Mouse (Mus musculus) limb, embryonic 14.5 days (tissue): ENCODE measurements at regions not wholly inside any gene's neighbourhood (a gene's known extent, or its start where the extent isn't known, plus 50 kb on each side); places are given as distances from the start of the nearest gene placed in this dataset.

Experiments
- ATAC-seq: fragments of 200-750 bp; cut with Nextera tagmentation; 2 replicates; pipeline ENCODE4 v1.8.0; 2017; ENCODE audit warnings: low read depth, moderate number of reproducible peaks, moderate TSS enrichment; ENCODE audit not compliant: low FRiP score
- DNase-seq: peaks from one replicate; pipeline ENCODE4 v3.0.0-alpha.2; 2015; ENCODE audit warnings: low spot score
- H3K27ac ChIP-seq: fragments of 300-500 bp; sonication (generic); replicated peaks from 2 replicates; pipeline ENCODE4 v1.5.1; 2014; ENCODE audit warnings: low read depth, mild to moderate bottlenecking, low read length, moderate library complexity, mixed read lengths
- H3K27me3 ChIP-seq: fragments of 300-500 bp; sonication (generic); 2 replicates; pipeline ENCODE4 v1.6.1; 2014; ENCODE audit warnings: low read length, mixed read lengths; ENCODE audit not compliant: control insufficient read depth, insufficient read depth
- H3K36me3 ChIP-seq: fragments of 300-500 bp; sonication (generic); 2 replicates; pipeline ENCODE4 v1.6.1; 2014; ENCODE audit warnings: mild to moderate bottlenecking, low read length, moderate library complexity, mixed read lengths; ENCODE audit not compliant: control insufficient read depth, insufficient read depth
- H3K4me1 ChIP-seq: fragments of 300-500 bp; sonication (generic); 2 replicates; pipeline ENCODE4 v1.6.1; 2014; ENCODE audit warnings: antibody characterized with exemption, low read length, mixed read lengths; ENCODE audit not compliant: control insufficient read depth, insufficient read depth
- H3K4me2 ChIP-seq: fragments of 300-500 bp; sonication (generic); replicated peaks from 2 replicates; pipeline ENCODE4 v1.6.1; 2014; ENCODE audit warnings: low read depth, mild to moderate bottlenecking, low read length, moderate library complexity; ENCODE audit not compliant: severe bottlenecking
- H3K4me3 ChIP-seq: fragments of 300-500 bp; sonication (generic); replicated peaks from 2 replicates; pipeline ENCODE4 v1.5.1; 2014; ENCODE audit warnings: low read length
- H3K9ac ChIP-seq: fragments of 300-500 bp; sonication (generic); 2 replicates; pipeline ENCODE4 v1.6.1; 2014; ENCODE audit warnings: mild to moderate bottlenecking, low read depth, low read length, moderate library complexity; ENCODE audit not compliant: severe bottlenecking
- H3K9me3 ChIP-seq: fragments of 300-500 bp; sonication (generic); 2 replicates; pipeline ENCODE4 v1.6.1; 2016; ENCODE audit warnings: low read length; ENCODE audit not compliant: control insufficient read depth
- POLR2A ChIP-seq: fragments of 200-500 bp; IDR thresholded peaks from 2 replicates; pipeline ENCODE4 v1.8.0; 2012; ENCODE audit warnings: inconsistent platforms, mild to moderate bottlenecking, moderate library complexity, borderline replicate concordance; ENCODE audit not compliant: insufficient read depth, insufficient read length; ENCODE audit errors: extremely low read depth
- WGBS: fragments of 180-500 bp; shearing (Covaris S2); extraction: QIAGEN DNeasy Blood & Tissue Kit; methylation state at CpG from one replicate; pipeline ENCODE4 v1.1.7; 2014; 5-methylcytosine and 5-hydroxymethylcytosine counted together

DNA sequence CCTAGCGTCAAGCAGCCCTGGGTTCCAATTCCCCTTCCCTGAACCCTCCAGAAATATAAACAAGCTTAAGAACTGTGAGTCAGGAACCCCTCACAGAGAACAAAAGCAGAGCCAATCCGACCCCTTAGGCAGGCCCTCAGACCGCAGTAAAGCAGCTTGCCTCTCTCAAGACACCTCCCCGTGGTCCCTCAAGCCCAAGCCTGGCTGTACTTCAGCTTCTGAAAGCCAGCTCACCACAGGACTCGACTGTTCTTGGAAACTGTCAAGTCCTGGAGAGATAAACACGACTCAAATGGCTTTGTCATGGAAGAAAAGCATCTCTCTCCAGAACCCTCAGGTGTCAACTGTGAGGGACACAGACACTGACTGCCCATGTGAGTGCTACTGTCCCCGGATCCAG is 95.2 kb upstream of the Ptpn1 start:
- Histone ChIP-seq H3K27me3 (no peaks in the 10 kb centered on the region), H3K4me2 (no peak overlapping the region), H3K36me3 (no peaks in the 10 kb centered on the region), H3K27ac (no peak overlapping the region), H3K4me1 (peaks cover 21% of the 10 kb centered on the region), H3K9ac (no peak overlapping the region), H3K4me3 (no peak overlapping the region), H3K9me3 (no peaks in the 10 kb centered on the region)
- no peak for ATAC-seq
- no peak for DNase-seq
- 40% methylated on average over 7 of the region's 7 CpGs for WGBS
- TF ChIP-seq POLR2A, result no peak

DNA sequence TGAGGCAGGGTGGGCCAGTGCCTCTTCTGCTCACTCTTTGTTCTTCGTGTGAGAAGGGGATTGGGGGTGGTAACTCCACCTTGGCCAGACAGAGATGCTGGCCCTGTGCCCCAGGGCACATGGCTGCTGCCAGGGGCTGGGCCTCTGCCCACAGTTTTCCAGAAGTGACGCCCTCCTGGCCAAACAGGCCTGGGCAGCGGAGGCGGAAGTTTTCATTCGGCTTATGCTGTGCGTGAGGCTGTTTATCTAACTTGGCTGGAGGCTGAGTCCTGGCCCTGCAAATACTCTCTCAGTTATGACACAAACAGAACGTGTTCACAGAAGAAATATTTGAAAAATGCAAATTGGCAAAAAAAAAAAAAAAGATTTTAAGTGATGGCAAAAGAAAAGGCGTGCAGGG is 97.3 kb upstream of the Ptpn1 start:
- Histone ChIP-seq H3K9ac (no peak overlapping the region), H3K36me3 (no peaks in the 10 kb centered on the region), H3K4me1 (peaks cover 21% of the 10 kb centered on the region), H3K27ac (peak overlapping the region; percentile 3; the same call in 1 of the 2 replicates), H3K4me3 (no peak overlapping the region), H3K4me2 (no peak overlapping the region), H3K27me3 (no peaks in the 10 kb centered on the region), H3K9me3 (no peaks in the 10 kb centered on the region)
- no peak for TF ChIP-seq POLR2A
- 64% methylated on average over 8 of the region's 8 CpGs for WGBS
- DNase-seq (no peak), ATAC-seq (no peak)

DNA sequence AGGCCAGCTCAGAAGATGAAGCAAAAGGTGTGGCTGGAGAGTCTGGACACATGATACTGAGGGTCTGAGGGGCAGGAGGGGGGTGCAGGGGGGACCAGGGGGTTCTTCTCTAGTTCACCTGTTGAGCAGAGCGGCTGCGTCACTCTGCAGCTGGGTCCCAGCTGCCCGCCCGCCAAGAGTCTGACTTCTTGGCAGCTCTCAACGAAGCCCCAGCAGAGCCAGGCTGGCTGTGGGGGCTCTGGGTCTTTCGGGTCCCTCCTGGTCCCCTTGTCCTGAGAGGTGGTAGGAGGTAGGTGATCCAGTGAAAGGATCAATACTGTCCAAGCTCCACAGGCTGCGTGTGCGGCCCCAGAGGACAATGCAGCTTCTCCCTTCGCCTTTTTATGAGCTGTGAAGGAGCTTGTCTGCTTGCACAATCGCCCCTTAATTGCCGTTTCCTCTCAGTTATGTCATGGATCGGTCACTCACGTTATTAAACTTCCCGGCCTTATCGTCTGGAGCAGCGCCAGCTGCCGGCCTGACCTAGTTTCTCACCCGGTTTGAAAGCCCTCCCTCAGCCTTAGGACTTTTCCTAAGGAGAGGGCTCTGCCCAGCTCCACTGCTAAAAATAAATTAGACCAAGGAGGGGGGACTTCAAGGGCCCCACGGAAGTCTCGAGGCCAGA is 98.4 kb upstream of the Ptpn1 start:
- Histone ChIP-seq H3K27me3 (no peaks in the 10 kb centered on the region), H3K4me1 (peaks cover 21% of the 10 kb centered on the region), H3K4me2 (0 out of 2 replicates have a peak overlapping the region, but pooled peaks have one; percentile 2), H3K4me3 (no peak overlapping the region), H3K9ac (no peak overlapping the region), H3K9me3 (no peaks in the 10 kb centered on the region), H3K36me3 (no peaks in the 10 kb centered on the region), H3K27ac (0 out of 2 replicates have a peak overlapping the region, but pooled peaks have one; percentile 3)
- TF ChIP-seq POLR2A, result no peak
- DNase-seq, result peak; percentile 67
- 0 out of 2 replicates have a peak, but pooled peaks have one; percentile 16 for ATAC-seq
- 17% methylated on average over 20 of the region's 20 CpGs for WGBS

DNA sequence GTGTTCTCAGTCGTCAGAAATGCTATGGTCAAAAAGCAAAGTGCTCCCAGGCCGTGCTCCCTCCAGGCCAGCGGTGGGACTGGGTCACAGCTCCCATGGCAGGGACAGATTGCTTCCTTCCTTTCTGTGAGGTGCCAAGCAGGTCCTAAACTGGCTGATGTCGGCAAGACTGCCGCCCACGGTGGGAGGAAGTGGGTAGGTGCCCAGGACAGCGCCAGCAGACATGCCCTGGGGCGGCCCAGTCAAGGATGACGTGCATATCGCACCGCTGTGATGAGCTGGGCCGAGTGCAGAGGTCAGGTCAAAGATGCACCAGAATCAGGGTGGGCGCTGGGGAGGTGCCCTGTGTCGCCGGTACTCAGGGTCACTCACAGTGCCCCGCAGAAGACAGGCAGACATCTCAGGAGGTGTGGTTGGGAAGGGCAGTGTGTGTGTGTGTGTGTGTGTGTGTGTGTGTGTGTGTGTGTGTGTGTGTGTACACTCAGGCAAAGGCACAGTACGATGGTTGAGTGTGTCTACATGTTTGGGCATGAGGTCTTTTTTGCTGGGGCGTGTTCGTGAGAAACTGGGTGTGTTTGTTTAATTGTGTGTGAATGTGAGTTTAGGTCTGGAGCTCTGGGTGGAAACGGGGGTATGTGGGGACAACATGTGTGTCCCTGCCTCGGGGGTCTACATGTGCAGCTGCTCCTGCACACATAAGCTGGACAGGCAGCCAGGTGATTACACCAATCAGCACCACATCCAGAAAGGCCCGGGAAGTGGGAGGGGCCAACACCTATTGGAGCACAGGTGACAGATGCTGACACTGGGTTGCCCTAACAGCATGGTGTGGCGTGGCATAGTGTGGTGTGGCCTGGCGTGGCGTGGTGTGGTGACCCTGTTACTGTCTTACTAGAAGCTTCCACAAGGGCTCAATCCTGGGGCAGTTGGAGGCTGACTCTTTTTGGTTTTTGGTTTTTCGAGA is 100.5 kb upstream of the Ptpn1 start:
- Histone ChIP-seq H3K9me3 (no peaks in the 10 kb centered on the region), H3K4me1 (peaks cover 17% of the 10 kb centered on the region), H3K4me2 (no peak overlapping the region), H3K36me3 (no peaks in the 10 kb centered on the region), H3K27me3 (no peaks in the 10 kb centered on the region), H3K4me3 (no peak overlapping the region), H3K9ac (no peak overlapping the region), H3K27ac (no peak overlapping the region)
- WGBS, result 78% methylated on average over 26 of the region's 26 CpGs
- DNase-seq (no peak), ATAC-seq (no peak)
- no peak for TF ChIP-seq POLR2A

DNA sequence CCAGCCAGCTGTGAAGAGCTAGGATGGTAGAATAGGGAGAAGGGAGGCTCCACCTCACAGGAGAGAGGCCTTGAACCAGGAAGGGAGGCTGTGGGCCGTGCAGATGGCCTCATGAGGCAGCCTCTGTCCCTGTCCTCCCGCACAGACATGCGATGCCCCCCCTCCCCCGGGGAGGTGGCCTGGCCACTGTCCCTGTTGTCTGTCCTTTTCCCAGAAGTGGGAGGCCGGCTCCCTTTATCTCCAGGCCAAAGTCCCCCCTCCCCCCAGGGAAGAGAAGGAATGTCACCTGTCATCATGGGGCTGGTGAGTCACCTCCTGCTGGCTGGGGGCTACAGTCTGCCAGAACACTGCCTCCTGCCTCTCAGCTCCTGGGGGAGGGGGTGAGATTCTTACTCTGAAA is 103.6 kb upstream of the Ptpn1 start:
- no peaks in the 10 kb centered on the region for H3K9me3 ChIP-seq
- DNase-seq (no peak), ATAC-seq (no peak)
- WGBS, result 53% methylated on average over 4 of the region's 5 CpGs
- H3K27ac ChIP-seq, result no peak overlapping the region
- H3K4me3 ChIP-seq, result no peak overlapping the region
- no peak overlapping the region for H3K4me2 ChIP-seq
- peaks cover 13% of the 10 kb centered on the region for H3K4me1 ChIP-seq
- H3K27me3 ChIP-seq, result no peaks in the 10 kb centered on the region
- H3K9ac ChIP-seq, result no peak overlapping the region
- no peaks in the 10 kb centered on the region for H3K36me3 ChIP-seq
- no peak for TF ChIP-seq POLR2A
